Mouse (Mus musculus): Measurements from ENCODE around the gene Ccm2. TPM values are rescaled to one million over a fixed set of nuclear protein-coding genes. Genes with fewer than 3 reads are reported as not detected.
A peak's percentile ranks its signal among the peaks of the same experiment; 100 is the strongest.

Gene Ccm2
- total and polyA plus RNA-seq, 2 experiments, result 16.5 to 49.6 TPM

DNA sequence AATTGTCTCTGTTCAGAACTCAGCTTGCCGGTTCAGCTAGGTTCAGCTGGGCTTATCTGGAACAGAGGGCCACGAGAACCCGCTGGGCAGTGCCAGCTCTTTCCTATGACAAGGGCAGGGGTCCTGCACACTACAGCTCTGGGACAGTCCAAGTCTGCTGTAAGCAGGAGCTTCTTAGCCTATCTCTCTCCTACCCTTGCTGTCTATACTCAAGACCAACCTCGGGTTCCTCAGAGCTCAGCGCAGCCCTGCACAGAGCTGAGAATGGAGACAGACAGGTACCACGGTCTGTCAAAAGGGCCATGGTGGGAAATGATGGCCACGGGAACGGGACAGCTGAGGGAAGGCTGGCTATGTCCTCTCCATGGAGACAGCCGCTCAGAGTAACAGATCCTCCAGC lies 56.5 kb downstream of the Ccm2 start:
- no peaks in the 10 kb centered on the region; the same call in 1 of the 2 replicates for H3K4me1 ChIP-seq (ENCODE audit: control insufficient read depth, insufficient read depth, low read length)
- DNase-seq (ENCODE audit: extremely low read depth, low read depth, low spot score), result no peak
- 75% methylated on average over 9 of the region's 9 CpGs for WGBS
- no peak overlapping the region for H3K9ac ChIP-seq (ENCODE audit: low read depth, low read length)
- H3K36me3 ChIP-seq (ENCODE audit: control insufficient read depth, insufficient read depth, low read length), result no peaks in the 10 kb centered on the region
- no peaks in the 10 kb centered on the region for H3K79me2 ChIP-seq (ENCODE audit: control insufficient read depth, insufficient read depth, low read length)
- H3K27ac ChIP-seq (replicated peaks; ENCODE audit: insufficient read depth, low read depth, low read length), result no peak overlapping the region
- H3K4me3 ChIP-seq (ENCODE audit: insufficient read depth, low read depth, low read length), result no peak overlapping the region
- TF ChIP-seq POLR2A (IDR thresholded peaks at IDR 0.05; ENCODE audit: extremely low read depth, insufficient read depth, low read length) (no peak), CTCF (IDR thresholded peaks at IDR 0.05; ENCODE audit: low read depth, low read length) (no peak)
- peaks cover 7% of the 10 kb centered on the region for H3K27me3 ChIP-seq (ENCODE audit: control insufficient read depth, insufficient read depth, low read length)

DNA sequence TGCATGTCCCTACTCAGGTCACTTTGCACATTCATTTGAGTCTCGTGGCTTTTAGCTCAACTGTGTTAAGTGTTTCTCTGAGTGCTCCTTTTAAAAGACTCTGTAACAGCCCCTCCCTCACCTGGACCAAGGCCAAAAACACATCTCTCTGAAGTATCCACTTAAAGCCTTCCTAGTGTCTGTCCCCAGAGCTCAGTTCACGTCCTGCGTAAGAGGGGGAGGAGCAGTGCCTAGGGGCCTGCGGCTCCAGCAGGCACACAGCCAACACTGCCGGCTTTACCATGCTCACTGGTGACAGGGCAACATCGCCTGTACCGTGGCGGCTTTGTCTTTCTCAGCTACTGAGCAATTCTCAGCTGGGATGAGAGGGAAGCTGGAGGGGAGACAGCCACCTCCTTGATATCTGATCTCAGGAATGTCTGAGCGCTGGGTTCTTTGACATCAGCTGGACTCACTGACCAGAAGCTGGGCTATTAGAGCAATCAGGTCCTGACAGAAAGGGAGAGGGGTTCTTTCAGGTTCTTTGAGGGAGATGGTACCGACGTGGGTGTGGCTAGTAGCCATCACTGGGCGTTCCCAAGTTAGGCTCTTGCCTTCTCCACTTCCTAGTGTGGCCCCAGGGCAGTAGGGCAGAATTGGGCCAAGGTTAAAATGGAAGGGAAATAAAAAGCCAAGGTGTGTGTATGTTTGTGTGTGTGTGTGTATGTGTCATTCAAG lies 57.4 kb downstream of the Ccm2 start:
- Histone ChIP-seq H3K36me3 (ENCODE audit: control insufficient read depth, insufficient read depth, low read length) (no peaks in the 10 kb centered on the region), H3K27ac (replicated peaks; ENCODE audit: insufficient read depth, low read depth, low read length) (no peak overlapping the region), H3K9ac (ENCODE audit: low read depth, low read length) (no peak overlapping the region), H3K79me2 (ENCODE audit: control insufficient read depth, insufficient read depth, low read length) (no peaks in the 10 kb centered on the region), H3K27me3 (ENCODE audit: control insufficient read depth, insufficient read depth, low read length) (peaks cover 7% of the 10 kb centered on the region), H3K4me1 (ENCODE audit: control insufficient read depth, insufficient read depth, low read length) (no peaks in the 10 kb centered on the region; the same call in 1 of the 2 replicates), H3K4me3 (ENCODE audit: insufficient read depth, low read depth, low read length) (no peak overlapping the region)
- no peak for TF ChIP-seq POLR2A (IDR thresholded peaks at IDR 0.05; ENCODE audit: extremely low read depth, insufficient read depth, low read length)
- TF ChIP-seq CTCF (IDR thresholded peaks at IDR 0.05; ENCODE audit: low read depth, low read length), result no peak
- DNase-seq (ENCODE audit: extremely low read depth, low read depth, low spot score), result no peak
- 30% methylated on average over 12 of the region's 12 CpGs for WGBS

DNA sequence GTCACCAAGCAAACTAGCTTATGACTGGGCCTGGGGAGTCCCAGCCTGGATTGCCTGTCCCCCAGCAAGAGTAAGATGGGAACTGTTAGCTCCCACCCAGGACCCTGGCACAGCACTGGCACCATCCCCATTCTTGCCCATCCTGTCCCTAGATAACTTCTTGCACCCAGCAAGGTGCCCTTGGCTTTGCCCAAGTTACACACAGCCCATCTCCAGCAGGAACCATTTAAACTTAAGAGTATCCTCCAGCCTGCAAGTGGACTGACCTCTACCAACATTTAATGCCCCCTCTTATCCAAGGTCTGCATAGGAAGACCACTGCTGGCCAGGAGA lies 57.9 kb downstream of the Ccm2 start:
- TF ChIP-seq POLR2A (IDR thresholded peaks at IDR 0.05; ENCODE audit: extremely low read depth, insufficient read depth, low read length) (no peak), CTCF (IDR thresholded peaks at IDR 0.05; ENCODE audit: low read depth, low read length) (no peak)
- Histone ChIP-seq H3K36me3 (ENCODE audit: control insufficient read depth, insufficient read depth, low read length) (no peaks in the 10 kb centered on the region), H3K4me1 (ENCODE audit: control insufficient read depth, insufficient read depth, low read length) (no peaks in the 10 kb centered on the region; the same call in 1 of the 2 replicates), H3K27me3 (ENCODE audit: control insufficient read depth, insufficient read depth, low read length) (peaks cover 7% of the 10 kb centered on the region), H3K79me2 (ENCODE audit: control insufficient read depth, insufficient read depth, low read length) (no peaks in the 10 kb centered on the region), H3K9ac (ENCODE audit: low read depth, low read length) (no peak overlapping the region), H3K4me3 (ENCODE audit: insufficient read depth, low read depth, low read length) (no peak overlapping the region), H3K27ac (replicated peaks; ENCODE audit: insufficient read depth, low read depth, low read length) (no peak overlapping the region)
- DNase-seq (ENCODE audit: extremely low read depth, low read depth, low spot score), result no peak

DNA sequence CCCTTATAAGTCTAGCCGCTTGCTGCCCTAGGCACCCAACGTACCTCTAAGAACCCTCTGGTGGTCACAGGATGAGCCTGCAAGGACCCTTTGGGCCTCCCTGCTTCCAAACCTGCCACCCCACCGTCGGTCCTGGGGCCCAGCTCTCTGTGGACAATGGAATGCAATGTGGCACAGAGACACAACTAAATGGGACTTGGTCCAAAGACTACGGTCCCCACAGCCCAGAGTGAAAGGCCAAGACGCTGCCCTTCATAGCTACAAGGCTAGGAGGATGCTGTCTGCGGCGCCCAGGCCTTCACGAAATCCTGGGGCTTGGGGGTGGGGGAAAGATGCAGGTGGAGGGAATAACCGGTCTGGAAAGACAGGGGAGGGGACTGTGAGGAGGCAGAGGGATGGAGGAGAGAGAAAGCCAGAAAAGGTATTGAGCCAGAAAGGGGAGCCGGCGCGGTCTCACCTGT lies 58.4 kb downstream of the Ccm2 start:
- DNase-seq (ENCODE audit: extremely low read depth, low read depth, low spot score), result no peak
- Histone ChIP-seq H3K27ac (replicated peaks; ENCODE audit: insufficient read depth, low read depth, low read length) (no peak overlapping the region), H3K4me1 (ENCODE audit: control insufficient read depth, insufficient read depth, low read length) (no peaks in the 10 kb centered on the region; the same call in 1 of the 2 replicates), H3K36me3 (ENCODE audit: control insufficient read depth, insufficient read depth, low read length) (no peaks in the 10 kb centered on the region), H3K27me3 (ENCODE audit: control insufficient read depth, insufficient read depth, low read length) (peaks cover 7% of the 10 kb centered on the region), H3K9ac (ENCODE audit: low read depth, low read length) (no peak overlapping the region), H3K79me2 (ENCODE audit: control insufficient read depth, insufficient read depth, low read length) (no peaks in the 10 kb centered on the region), H3K4me3 (ENCODE audit: insufficient read depth, low read depth, low read length) (peak overlapping the region; percentile 28; the same call in 1 of the 2 replicates)
- TF ChIP-seq CTCF (IDR thresholded peaks at IDR 0.05; ENCODE audit: low read depth, low read length) (no peak), POLR2A (IDR thresholded peaks at IDR 0.05; ENCODE audit: extremely low read depth, insufficient read depth, low read length) (no peak)
- WGBS, result 24% methylated on average over 13 of the region's 13 CpGs

DNA sequence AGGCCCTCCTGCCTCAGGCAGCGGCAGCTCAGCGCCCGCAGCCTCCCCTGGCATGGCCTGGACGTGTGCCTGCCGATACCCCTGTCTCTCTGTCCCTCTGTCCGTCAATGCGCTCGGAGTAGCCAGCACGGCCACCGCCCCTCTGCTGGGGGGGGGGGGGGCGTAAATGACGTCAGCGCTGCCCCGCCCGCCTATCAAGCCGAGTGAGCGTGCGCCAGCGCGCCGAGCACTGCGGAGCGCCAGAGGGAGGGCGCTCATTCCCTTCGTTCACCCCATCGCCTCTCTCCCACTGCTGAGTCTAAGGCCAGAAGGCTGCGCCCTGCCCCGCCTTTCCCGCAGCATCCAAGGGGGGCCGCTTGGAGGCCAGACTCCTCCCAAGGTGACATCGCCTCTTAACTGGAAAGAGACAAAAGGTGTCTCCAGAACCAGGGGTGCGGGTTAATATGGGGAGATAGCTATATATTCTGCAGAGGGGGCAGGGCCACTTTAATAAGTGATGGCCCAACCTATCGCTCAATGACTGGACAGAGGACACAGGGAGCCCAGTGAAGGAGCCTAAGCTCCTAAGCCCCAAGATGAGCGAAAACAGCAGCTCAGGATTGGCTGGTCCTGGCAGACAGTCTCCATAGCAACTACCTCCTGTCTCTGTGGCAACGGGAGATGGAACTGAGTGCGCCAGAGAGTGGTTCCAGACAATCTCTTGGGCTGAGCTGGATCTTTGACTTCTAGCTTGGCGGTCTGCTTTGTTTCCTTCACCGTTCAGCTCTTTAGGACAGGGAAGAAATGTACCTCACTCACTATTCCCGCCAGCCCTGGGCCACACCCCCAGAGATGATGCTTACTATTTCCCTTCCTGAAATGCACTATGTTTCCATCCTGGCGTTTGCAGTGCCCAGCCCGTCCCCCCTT lies 59.1 kb downstream of the Ccm2 start, which contains the start of gene Nacad:
TSS of gene Nacad (minus strand) at position 563 of the 909 bp plus-strand sequence.
- peak within 1 kb of the TSS; percentile 28; the same call in 1 of the 2 replicates for H3K4me3 ChIP-seq (ENCODE audit: insufficient read depth, low read depth, low read length)
- H3K4me1 ChIP-seq (ENCODE audit: control insufficient read depth, insufficient read depth, low read length), result no peaks in the 10 kb centered on the region; the same call in 1 of the 2 replicates
- peaks cover 7% of the 10 kb centered on the region for H3K27me3 ChIP-seq (ENCODE audit: control insufficient read depth, insufficient read depth, low read length)
- H3K36me3 ChIP-seq (ENCODE audit: control insufficient read depth, insufficient read depth, low read length), result 0 out of 2 replicates have a peak, but pooled peaks cover under 1% of the 10 kb centered on the region
- no peaks in the 10 kb centered on the region for H3K79me2 ChIP-seq (ENCODE audit: control insufficient read depth, insufficient read depth, low read length)
- DNase-seq (ENCODE audit: extremely low read depth, low read depth, low spot score), result no peak
- 10% methylated on average over 40 of the region's 41 CpGs for WGBS
- H3K9ac ChIP-seq (ENCODE audit: low read depth, low read length), result no peak within 1 kb of the TSS
- H3K27ac ChIP-seq (replicated peaks; ENCODE audit: insufficient read depth, low read depth, low read length), result no peak within 1 kb of the TSS
- TF ChIP-seq POLR2A (IDR thresholded peaks at IDR 0.05; ENCODE audit: extremely low read depth, insufficient read depth, low read length), result no peak
- no peak for TF ChIP-seq CTCF (IDR thresholded peaks at IDR 0.05; ENCODE audit: low read depth, low read length)
